Mouse (Mus musculus): ENCODE results near the gene Trim43a.
"Not testable (repeated sequence)": the region's sequence is repeated elsewhere in the genome, so short reads cannot be mapped to it uniquely, and the experiment has no call there.

Trim43a gene

GRCm38 (mm10) chr9:88580591-88580990, at the start of gene Trim43a:
TSS of gene Trim43a (plus strand) at chr9:88580891.
- DNase-seq (ENCODE audit: low spot score in 2 of 2): not testable (repeated sequence)

DNA sequence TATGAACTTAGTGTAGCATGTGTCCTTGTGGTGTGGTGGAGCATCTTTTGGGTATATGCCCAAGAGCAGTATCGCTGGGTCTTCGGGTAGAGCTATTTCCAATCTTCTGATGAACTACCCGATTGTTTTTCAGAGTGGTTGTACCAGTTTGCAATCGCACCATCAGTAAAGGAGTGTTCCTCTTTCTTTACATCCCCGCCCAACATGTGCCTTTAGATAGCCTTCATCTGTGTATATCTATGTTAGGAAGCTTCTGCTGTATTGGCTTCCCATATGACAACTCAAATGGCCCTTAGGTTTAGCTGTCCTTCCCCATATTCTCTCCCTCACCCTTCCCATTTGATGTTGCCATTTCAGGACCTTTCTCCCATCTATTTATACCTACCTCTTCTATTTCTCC, 46.6 kb upstream of the Trim43a start:
- DNase-seq (ENCODE audit: low spot score in 2 of 2): no peak

- DNase-seq (ENCODE audit: low spot score in 2 of 2): no peak
Observed at GRCm38 (mm10) chr9:88539546-88540224, 41.0 kb upstream of the Trim43a start.

DNA sequence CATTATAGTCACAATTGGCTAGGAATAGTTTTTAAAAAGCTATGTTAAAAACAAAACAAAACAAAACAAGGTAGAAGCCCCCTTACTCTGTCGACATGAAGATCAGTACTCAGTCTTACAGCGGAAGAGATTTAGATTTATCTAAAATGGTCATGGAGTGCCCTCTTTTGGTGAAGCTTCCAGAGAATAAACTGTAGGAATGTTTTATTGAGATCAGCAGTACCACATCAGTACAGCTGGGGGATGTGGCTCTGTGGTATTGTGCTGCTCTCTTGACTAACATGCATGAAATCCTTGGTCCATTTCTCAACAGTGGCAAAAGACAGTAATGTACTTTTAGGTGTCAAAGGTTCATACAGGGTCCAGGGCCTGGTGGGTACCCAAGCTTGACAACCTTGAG, 37.9 kb upstream of the Trim43a start:
- DNase-seq (ENCODE audit: low spot score in 2 of 2): no peak

DNA sequence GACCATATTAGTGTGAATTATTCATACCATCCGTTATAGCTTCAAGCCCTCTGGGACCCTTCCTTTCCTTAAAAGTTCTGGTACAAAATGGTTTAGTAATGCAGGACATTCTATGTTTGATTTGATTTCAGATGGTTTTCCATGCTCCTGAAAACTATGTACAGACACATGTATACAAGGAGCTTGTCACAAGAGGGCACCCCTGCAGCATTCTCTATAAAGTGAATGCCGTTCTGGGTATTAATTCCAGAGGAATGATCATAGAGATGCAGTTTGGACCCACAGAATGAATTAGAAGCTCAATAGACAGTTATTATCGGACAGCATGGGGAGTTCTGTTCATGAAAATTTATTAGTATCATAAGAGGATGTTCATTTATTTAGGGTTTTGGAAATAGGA, 35.2 kb upstream of the Trim43a start:
- DNase-seq (ENCODE audit: low spot score in 2 of 2): no peak

GRCm38 (mm10) chr9:88546166-88546565, 34.5 kb upstream of the Trim43a start:
- peak in 1 of 2 experiments; percentile 61 for DNase-seq (ENCODE audit: low spot score in 2 of 2)

- DNase-seq (ENCODE audit: low spot score in 2 of 2): no peak
Observed at GRCm38 (mm10) chr9:88546657-88547056, 34.0 kb upstream of the Trim43a start.

DNA sequence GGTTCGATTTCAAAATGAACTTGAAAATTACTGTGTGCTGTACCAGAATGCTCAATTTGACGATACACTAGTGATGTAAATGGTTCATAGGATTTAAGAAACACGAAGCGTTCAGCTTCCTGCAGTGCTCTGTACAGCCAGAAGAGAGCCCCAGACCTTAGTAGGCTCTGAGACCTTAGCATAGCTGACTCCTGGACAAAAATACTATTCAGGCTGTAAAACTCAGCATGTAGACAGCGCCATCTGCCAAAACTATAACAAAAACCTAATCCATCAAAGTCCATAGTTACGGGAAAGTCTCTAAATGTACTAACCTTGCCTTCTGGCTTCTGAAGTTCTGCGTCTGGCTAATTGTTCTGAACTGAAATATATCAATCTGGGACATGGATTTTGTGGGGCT, 33.4 kb upstream of the Trim43a start:
- no peak for DNase-seq (ENCODE audit: low spot score in 2 of 2)

- DNase-seq (ENCODE audit: low spot score in 2 of 2): peak; percentile 42 to 47
Observed at GRCm38 (mm10) chr9:88547851-88548613, 32.7 kb upstream of the Trim43a start, which contains the start of gene Zfp949. TSS of gene Zfp949 (plus strand) at chr9:88548020.

- DNase-seq (ENCODE audit: low spot score in 2 of 2): no peak
Observed at GRCm38 (mm10) chr9:88548614-88548945, 32.1 kb upstream of the Trim43a start.

DNA sequence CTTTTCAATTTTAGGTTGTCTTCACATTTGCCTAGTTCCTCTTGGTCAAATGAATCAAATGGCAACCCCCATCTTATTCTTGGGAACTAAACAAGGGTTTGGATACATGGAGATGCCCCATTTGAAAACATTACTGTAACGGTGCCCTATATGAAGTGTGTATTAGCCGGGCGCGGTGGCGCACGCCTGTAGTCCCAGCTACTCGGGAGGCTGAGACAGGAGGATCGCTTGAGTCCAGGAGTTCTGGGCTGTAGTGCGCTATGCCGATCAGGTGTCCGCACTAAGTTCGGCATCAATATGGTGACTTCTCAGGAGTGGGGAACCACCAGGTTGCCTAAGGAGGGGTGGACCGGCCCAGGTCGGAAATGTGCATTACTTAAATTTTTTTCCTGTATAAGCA, 27.6 kb upstream of the Trim43a start:
- DNase-seq (ENCODE audit: low spot score in 2 of 2): no peak

DNA sequence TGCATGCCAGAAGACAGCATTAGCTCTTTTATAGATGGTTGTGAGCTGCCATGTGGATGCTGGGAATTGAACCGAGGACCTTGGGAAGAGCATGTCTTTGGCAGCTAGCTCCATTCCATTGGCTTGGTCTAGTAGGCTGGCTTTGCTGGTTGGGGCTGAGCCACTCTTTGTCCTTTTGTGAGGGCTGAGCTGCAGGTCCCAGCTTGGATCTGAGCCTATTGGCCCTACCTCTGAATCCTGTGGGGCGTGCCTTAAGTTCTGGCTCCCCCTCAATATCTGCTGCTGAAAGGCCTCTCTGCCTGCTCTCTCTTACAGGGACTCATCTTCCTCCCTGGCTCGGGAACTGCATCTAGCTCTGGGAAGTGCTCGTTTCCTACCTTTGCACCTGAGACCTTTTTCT, 22.5 kb upstream of the Trim43a start:
- DNase-seq (ENCODE audit: low spot score in 2 of 2): no peak

DNA sequence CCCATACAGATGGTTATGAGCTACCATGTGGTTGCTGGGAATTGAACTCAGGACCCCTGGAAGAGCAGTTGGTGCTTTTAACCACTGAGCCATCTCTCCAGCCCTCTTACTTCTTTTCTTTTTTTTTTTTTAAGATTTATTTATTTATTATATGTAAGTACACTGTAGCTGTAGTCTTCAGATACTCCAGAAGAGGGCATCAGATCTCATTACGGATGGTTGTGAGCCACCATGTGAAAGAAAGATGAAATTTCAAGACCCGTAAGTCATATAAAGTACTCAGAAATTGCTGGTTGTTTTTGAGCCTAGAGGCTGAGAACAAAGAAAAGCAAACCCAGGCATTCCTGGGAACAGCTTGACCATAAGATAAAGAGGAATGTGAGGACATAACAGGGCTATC, 19.2 kb upstream of the Trim43a start:
- not testable (repeated sequence) for DNase-seq (ENCODE audit: low spot score in 2 of 2)

DNA sequence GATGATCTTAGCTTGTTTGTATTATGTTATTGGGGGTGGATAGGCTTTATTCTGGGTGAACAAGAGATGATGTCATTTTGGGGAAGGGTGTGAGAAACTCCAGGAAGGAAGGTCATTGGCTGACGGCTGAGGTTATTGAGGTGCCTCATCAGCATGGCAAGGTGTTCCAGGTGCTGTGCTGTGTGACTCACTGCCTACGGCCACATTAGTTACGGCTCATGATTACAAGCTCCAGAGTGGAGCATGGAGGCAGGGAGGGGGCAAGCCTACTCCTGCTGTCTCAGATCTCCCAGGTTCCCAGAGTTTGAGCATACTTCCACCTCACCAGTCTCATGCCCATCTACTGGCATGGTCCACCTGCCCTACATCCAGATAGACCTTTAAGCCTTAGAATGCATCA, 10.2 kb upstream of the Trim43a start:
- not testable (repeated sequence) for DNase-seq (ENCODE audit: low spot score in 2 of 2)

DNA sequence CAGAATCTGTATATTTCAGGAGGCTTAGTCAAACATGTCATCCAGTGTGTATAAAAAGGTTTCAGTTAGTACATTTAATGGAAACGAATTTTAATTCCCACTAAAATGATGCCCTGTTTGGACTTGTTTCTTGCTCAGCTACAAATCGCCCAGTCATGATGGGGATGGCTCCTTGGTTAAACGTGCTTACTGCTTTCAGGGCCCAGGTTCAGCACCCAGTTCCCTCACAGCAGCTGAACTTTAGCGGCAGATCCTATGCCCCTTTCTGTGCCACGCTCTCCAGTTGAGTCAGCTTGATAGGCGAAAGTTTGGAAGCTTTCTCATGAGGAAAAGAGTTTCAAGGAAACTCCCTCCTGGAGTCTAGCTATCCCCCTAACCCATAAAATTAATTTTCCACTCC, 13.0 kb downstream of the Trim43a start:
- not testable (repeated sequence) for DNase-seq (ENCODE audit: low spot score in 2 of 2)

- DNase-seq (ENCODE audit: low spot score in 2 of 2): peak; percentile 93 to 94
Observed at GRCm38 (mm10) chr9:88599206-88600162, 18.8 kb downstream of the Trim43a start.

- not testable (repeated sequence) for DNase-seq (ENCODE audit: low spot score in 2 of 2)
Observed at GRCm38 (mm10) chr9:88625803-88626514, 45.3 kb downstream of the Trim43a start.

DNA sequence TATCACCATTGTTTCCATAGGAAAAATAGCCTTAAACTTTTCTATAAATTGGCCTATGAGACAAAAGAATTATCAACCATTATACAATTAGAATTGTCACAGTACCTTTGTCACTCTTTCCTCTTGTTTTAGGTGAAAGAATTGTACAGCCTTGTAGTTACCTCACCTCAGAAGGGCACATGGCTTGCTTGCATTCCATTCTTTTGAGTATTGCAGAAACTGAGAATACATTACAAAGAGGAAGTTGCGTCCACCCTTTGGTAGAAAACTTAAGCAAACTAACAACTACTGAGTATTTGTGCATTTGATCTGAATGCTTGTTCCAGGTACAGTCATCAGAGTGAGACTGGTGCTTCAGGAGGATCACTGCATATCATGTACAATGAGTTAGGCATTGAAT, 57.4 kb downstream of the Trim43a start:
- not testable (repeated sequence) for DNase-seq (ENCODE audit: low spot score in 2 of 2)
